Mouse (Mus musculus): Measurements from ENCODE around the gene Spindoc.

GRCm38 (mm10) chr19:7421602-7422591, 39.1 kb upstream of the Spindoc start:
- TF ChIP-seq TAL1 (IDR thresholded peaks at IDR 0.05; ENCODE audit: low read length) (no peak), GATA1 (IDR thresholded peaks at IDR 0.05; ENCODE audit: low read length) (no peak)
